Mouse (Mus musculus) frontal cortex, adult 2 months (tissue): Measurements from ENCODE around the gene Zfp983. TPM values are rescaled to one million over a fixed set of nuclear protein-coding genes. Genes with fewer than 3 reads are reported as not detected.

Experiments
- polyA plus RNA-seq: library from polyadenylated mRNA; depleted of rRNA; stranded (reverse); fragments of >200 nt; gene quantifications from 2 replicates; pipeline ENCODE4 v1.2.3, GENCODE M21; 2012; rRNA removed

Gene Zfp983
- polyA plus RNA-seq, 1 experiment, result 7.6 TPM

Other genes with a start within 250 kb of the Zfp983 start
- gene Zfp54, start 227.4 kb upstream of the Zfp983 start, polyA plus RNA-seq, result 0.74 and 1.3 TPM in 2 replicates
- 3.0 and 4.2 TPM in 2 replicates for gene Zfp51, start 200.2 kb upstream of the Zfp983 start, polyA plus RNA-seq
- gene Zfp53, start 161.6 kb upstream of the Zfp983 start, polyA plus RNA-seq, result 2.9 and 3.5 TPM in 2 replicates
- 2.8 and 3.4 TPM in 2 replicates for gene Zfp52, start 115.1 kb upstream of the Zfp983 start, polyA plus RNA-seq
- gene Zfp948, start 83.6 kb upstream of the Zfp983 start, polyA plus RNA-seq, result 10.0 and 12.3 TPM in 2 replicates
- gene Gm10226, start 41.2 kb downstream of the Zfp983 start, polyA plus RNA-seq, result 6.7 and 9.1 TPM in 2 replicates
- gene Zfp760, start 57.1 kb downstream of the Zfp983 start, polyA plus RNA-seq, result 6.5 and 7.2 TPM in 2 replicates
- gene Zfp229, start 80.2 kb downstream of the Zfp983 start, polyA plus RNA-seq, result 3.4 and 4.1 TPM in 2 replicates
- gene Zfp820, start 195.1 kb downstream of the Zfp983 start, polyA plus RNA-seq, result 0.78 and 0.88 TPM in 2 replicates